Mouse (Mus musculus): ENCODE results near the gene Asb8. TPM values are rescaled to one million over a fixed set of nuclear protein-coding genes. Genes with fewer than 3 reads are reported as not detected.
A peak's percentile ranks its signal among the peaks of the same experiment; 100 is the strongest.

Gene Asb8
- total RNA-seq, 4 experiments from 2014 or later, result 116 to 127 (median 119) TPM

- DNase-seq (ENCODE audit: low spot score), result no peak
Observed at GRCm38 (mm10) chr15:98155944-98156343, 9.5 kb downstream of the Asb8 start.

GRCm38 (mm10) chr15:98155272-98155671, 10.2 kb downstream of the Asb8 start:
- no peak for DNase-seq (ENCODE audit: low spot score)

GRCm38 (mm10) chr15:98154631-98155030, 10.8 kb downstream of the Asb8 start:
- DNase-seq (ENCODE audit: low spot score), result no peak

GRCm38 (mm10) chr15:98154146-98154545, 11.3 kb downstream of the Asb8 start:
- DNase-seq (ENCODE audit: low spot score), result no peak

GRCm38 (mm10) chr15:98153625-98154024, 11.8 kb downstream of the Asb8 start:
- peak; percentile 35 for DNase-seq (ENCODE audit: low spot score)

- DNase-seq (ENCODE audit: low spot score), result no peak
Observed at GRCm38 (mm10) chr15:98152916-98153315, 12.5 kb downstream of the Asb8 start.

- DNase-seq (ENCODE audit: low spot score), result peak; percentile 48
Observed at GRCm38 (mm10) chr15:98149166-98149602, 16.2 kb downstream of the Asb8 start.

GRCm38 (mm10) chr15:98148356-98148755, 17.1 kb downstream of the Asb8 start:
- DNase-seq (ENCODE audit: low spot score), result no peak

GRCm38 (mm10) chr15:98145559-98146181, 19.8 kb downstream of the Asb8 start:
- DNase-seq (ENCODE audit: low spot score), result peak; percentile 91

GRCm38 (mm10) chr15:98144861-98145507, 20.4 kb downstream of the Asb8 start:
- no peak for DNase-seq (ENCODE audit: low spot score)

GRCm38 (mm10) chr15:98142515-98142914, 22.9 kb downstream of the Asb8 start:
- DNase-seq (ENCODE audit: low spot score), result no peak

GRCm38 (mm10) chr15:98140809-98141208, 24.6 kb downstream of the Asb8 start:
- DNase-seq (ENCODE audit: low spot score), result no peak

- DNase-seq (ENCODE audit: low spot score), result no peak
Observed at GRCm38 (mm10) chr15:98139763-98140162, 25.7 kb downstream of the Asb8 start.

GRCm38 (mm10) chr15:98136871-98137270, 28.6 kb downstream of the Asb8 start:
- no peak for DNase-seq (ENCODE audit: low spot score)

GRCm38 (mm10) chr15:98135671-98136070, 29.8 kb downstream of the Asb8 start:
- no peak for DNase-seq (ENCODE audit: low spot score)

GRCm38 (mm10) chr15:98134666-98135065, 30.8 kb downstream of the Asb8 start:
- no peak for DNase-seq (ENCODE audit: low spot score)

GRCm38 (mm10) chr15:98134034-98134433, 31.4 kb downstream of the Asb8 start:
- DNase-seq (ENCODE audit: low spot score), result no peak

GRCm38 (mm10) chr15:98133471-98133870, 32.0 kb downstream of the Asb8 start:
- peak; percentile 49 for DNase-seq (ENCODE audit: low spot score)

GRCm38 (mm10) chr15:98131942-98132655, 33.3 kb downstream of the Asb8 start:
- no peak for DNase-seq (ENCODE audit: low spot score)

- DNase-seq (ENCODE audit: low spot score), result no peak
Observed at GRCm38 (mm10) chr15:98131451-98131850, 34.0 kb downstream of the Asb8 start.

- DNase-seq (ENCODE audit: low spot score), result peak; percentile 65
Observed at GRCm38 (mm10) chr15:98131001-98131400, 34.4 kb downstream of the Asb8 start.

- no peak for DNase-seq (ENCODE audit: low spot score)
Observed at GRCm38 (mm10) chr15:98120831-98121230, 44.6 kb downstream of the Asb8 start.

- no peak for DNase-seq (ENCODE audit: low spot score)
Observed at GRCm38 (mm10) chr15:98119363-98119762, 46.1 kb downstream of the Asb8 start.

Measured in heart, adult 8-10 months (tissue).